Mouse (Mus musculus): ENCODE results near the gene Ahsa1. TPM values are rescaled to one million over a fixed set of nuclear protein-coding genes. Genes with fewer than 3 reads are reported as not detected.

The Ahsa1 gene
- polyA plus RNA-seq, 1 experiment from 2014 or later = 169 TPM

DNA sequence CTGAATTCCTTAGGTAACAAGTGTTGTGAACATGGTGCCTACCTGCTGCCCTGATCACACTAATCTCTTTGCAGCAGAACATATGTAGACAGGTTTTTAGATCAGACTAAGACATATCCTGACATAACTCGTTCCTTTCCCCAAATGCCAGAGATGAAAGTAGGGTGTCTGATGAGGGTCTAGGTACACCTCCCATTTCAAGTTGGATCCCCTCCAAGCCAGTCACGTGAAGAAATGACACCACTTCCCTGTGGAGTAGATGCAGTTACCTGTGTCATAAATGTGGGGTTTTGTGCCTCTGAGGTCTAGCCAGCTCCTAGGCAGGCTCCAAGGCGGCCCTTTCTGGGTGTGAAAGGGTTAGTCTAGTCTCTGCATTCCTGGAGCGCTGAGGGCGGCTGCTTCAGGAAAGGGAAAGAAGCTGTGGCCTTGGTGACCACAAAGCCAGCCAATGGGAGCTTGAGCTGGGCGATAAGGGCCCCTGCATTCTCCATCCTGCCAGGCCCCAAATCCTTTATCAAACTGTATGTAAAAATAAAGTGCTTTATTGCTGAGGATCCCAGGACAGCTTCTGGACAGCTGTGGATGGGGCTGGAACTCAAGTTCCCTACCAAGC is 11.9 kb downstream of the Ahsa1 start:
- WGBS = 24% methylated on average over 6 of the region's 6 CpGs
- Histone ChIP-seq H3K4me2 (replicated peaks) (no peak overlapping the region), H3K27ac (no peak overlapping the region), H3K4me3 (replicated peaks; ENCODE audit: low read length) (no peak overlapping the region), H3K27me3 (ENCODE audit: control insufficient read depth, insufficient read depth, low read length) (no peaks in the 10 kb centered on the region), H3K9me3 (ENCODE audit: control insufficient read depth, low read length) (no peaks in the 10 kb centered on the region), H3K9ac (no peak overlapping the region), H3K4me1 (replicated peaks; ENCODE audit: control insufficient read depth, insufficient read depth, low read length) (no peaks in the 10 kb centered on the region), H3K36me3 (replicated peaks; ENCODE audit: control insufficient read depth, insufficient read depth) (peaks cover 35% of the 10 kb centered on the region)
- ATAC-seq (ENCODE audit: low FRiP score) (no peak), DNase-seq (ENCODE audit: low spot score) (no peak)

DNA sequence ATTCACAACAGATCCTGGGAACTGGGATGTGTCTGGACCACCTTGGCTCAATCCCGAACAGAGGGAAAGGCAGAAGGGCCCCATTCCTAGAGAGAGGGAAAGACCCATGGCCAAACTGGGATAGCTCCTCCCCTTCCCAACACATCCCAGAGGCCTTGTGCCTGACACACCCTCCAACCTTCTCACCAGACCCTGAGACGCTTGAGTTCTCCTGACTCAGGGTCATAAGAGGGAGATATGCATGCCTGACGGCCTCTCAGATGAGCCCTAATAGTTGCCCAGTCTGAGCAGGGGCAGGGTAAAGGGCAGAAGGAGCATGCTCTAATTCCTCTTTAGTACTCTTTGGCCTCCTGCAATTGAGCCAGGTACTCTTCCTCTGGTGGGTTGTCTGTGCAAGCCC is 13.1 kb downstream of the Ahsa1 start:
- Histone ChIP-seq H3K36me3 (replicated peaks; ENCODE audit: control insufficient read depth, insufficient read depth) (peaks cover 23% of the 10 kb centered on the region), H3K4me2 (replicated peaks) (no peak overlapping the region), H3K27me3 (ENCODE audit: control insufficient read depth, insufficient read depth, low read length) (no peaks in the 10 kb centered on the region), H3K4me3 (replicated peaks; ENCODE audit: low read length) (no peak overlapping the region), H3K9ac (no peak overlapping the region), H3K4me1 (replicated peaks; ENCODE audit: control insufficient read depth, insufficient read depth, low read length) (no peaks in the 10 kb centered on the region), H3K27ac (no peak overlapping the region), H3K9me3 (ENCODE audit: control insufficient read depth, low read length) (no peaks in the 10 kb centered on the region)
- DNase-seq (ENCODE audit: low spot score) (no peak), ATAC-seq (ENCODE audit: low FRiP score) (no peak)
- WGBS = 56% methylated on average over 3 of the region's 3 CpGs

DNA sequence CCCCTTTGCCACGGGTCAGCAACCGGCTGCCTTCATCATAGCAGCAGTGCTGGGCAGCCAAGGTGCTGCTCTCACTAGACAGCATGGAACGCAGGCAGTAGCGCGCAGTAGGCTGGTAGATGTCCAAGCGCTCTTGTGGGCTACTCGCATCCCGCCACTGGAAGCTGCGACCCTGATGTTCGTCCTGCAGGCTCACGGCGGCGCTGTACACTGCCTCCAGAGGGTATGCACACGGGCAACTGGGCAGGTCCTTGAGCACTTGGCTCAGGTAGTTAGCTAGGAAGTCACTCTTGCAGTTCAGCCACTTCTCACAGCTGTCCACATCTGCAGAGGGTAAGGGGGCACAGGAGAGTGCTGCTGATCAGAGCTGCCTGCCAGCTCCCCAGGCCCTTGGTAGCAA is 13.6 kb downstream of the Ahsa1 start:
- Histone ChIP-seq H3K27ac (no peak overlapping the region), H3K4me2 (replicated peaks) (no peak overlapping the region), H3K4me1 (replicated peaks; ENCODE audit: control insufficient read depth, insufficient read depth, low read length) (no peaks in the 10 kb centered on the region), H3K27me3 (ENCODE audit: control insufficient read depth, insufficient read depth, low read length) (no peaks in the 10 kb centered on the region), H3K36me3 (replicated peaks; ENCODE audit: control insufficient read depth, insufficient read depth) (peaks cover 18% of the 10 kb centered on the region), H3K4me3 (replicated peaks; ENCODE audit: low read length) (no peak overlapping the region), H3K9ac (no peak overlapping the region), H3K9me3 (ENCODE audit: control insufficient read depth, low read length) (no peaks in the 10 kb centered on the region)
- DNase-seq (ENCODE audit: low spot score) (no peak), ATAC-seq (ENCODE audit: low FRiP score) (no peak)
- 43% methylated on average over 14 of the region's 14 CpGs for WGBS

DNA sequence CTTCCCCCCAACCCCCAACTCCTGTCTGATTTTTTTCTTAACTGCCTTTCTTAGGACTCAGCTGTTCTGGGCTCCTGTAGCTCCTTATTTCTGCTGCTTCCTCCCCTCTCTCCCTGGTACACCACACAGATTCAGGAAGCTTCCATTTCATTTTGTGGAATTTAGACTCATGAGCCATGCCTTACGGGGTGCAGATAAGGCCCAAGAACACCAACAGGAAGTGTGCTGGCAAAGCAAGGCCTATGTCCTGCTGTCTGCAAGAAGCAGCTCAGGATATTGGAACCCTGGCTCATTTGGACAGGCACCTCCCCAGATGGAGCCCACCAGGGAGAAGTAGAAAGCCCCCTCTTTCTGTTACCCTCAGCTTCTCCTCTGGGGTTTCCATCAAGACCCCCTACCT is 15.5 kb downstream of the Ahsa1 start:
- no peak for ATAC-seq (ENCODE audit: low FRiP score)
- Histone ChIP-seq H3K4me1 (replicated peaks; ENCODE audit: control insufficient read depth, insufficient read depth, low read length) (no peaks in the 10 kb centered on the region), H3K36me3 (replicated peaks; ENCODE audit: control insufficient read depth, insufficient read depth) (no peaks in the 10 kb centered on the region), H3K9ac (no peak overlapping the region), H3K27me3 (ENCODE audit: control insufficient read depth, insufficient read depth, low read length) (no peaks in the 10 kb centered on the region), H3K9me3 (ENCODE audit: control insufficient read depth, low read length) (no peaks in the 10 kb centered on the region), H3K27ac (no peak overlapping the region), H3K4me3 (replicated peaks; ENCODE audit: low read length) (no peak overlapping the region), H3K4me2 (replicated peaks) (no peak overlapping the region)
- no peak for DNase-seq (ENCODE audit: low spot score)
- WGBS = 100% methylated on average over 1 of the region's 1 CpGs

DNA sequence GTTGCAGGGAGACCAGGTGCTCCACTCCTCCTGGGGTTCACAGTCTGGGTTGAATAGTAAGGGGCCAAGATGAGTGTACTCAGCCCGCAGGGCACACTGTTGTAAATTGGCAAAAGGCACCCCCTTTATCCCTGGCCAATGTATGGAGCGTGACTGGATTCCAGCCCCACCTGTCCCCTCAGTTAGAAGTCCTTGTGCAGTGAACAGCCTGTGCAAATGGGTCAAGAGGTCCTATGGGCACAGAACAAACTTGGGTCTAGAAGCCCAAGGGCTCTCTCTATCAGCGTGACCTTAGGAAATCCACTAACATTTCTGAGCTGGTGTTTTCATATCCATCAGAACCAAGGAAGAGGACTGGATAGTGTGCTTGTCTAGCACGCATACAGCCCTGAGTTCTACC is 16.5 kb downstream of the Ahsa1 start:
- Histone ChIP-seq H3K4me2 (replicated peaks) (no peak overlapping the region), H3K4me1 (replicated peaks; ENCODE audit: control insufficient read depth, insufficient read depth, low read length) (no peaks in the 10 kb centered on the region), H3K27ac (no peak overlapping the region), H3K36me3 (replicated peaks; ENCODE audit: control insufficient read depth, insufficient read depth) (no peaks in the 10 kb centered on the region), H3K9ac (no peak overlapping the region), H3K27me3 (ENCODE audit: control insufficient read depth, insufficient read depth, low read length) (no peaks in the 10 kb centered on the region), H3K9me3 (ENCODE audit: control insufficient read depth, low read length) (no peaks in the 10 kb centered on the region), H3K4me3 (replicated peaks; ENCODE audit: low read length) (no peak overlapping the region)
- 95% methylated on average over 4 of the region's 4 CpGs for WGBS
- ATAC-seq (ENCODE audit: low FRiP score) (no peak), DNase-seq (ENCODE audit: low spot score) (no peak)

DNA sequence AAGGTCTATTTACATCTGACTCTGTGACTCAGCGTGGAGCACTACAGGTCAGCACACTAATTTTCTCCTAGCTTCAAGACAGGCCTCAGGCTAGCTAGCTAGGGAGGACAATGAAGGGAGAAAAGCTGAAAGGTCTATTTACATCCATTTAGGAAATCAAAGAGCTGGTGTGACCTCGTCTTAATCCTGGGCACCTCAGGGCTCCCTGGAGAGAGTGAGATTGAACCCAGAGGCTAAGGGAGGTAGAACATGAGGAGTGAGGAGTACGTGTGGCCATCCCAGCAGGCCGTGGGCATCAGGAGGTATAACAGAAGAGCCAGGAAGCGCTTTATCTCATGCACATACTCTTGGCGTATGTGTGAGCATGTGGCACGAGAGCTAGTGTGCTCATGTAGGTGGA is 17.4 kb downstream of the Ahsa1 start:
- ATAC-seq (ENCODE audit: low FRiP score) (no peak), DNase-seq (ENCODE audit: low spot score) (no peak)
- Histone ChIP-seq H3K9ac (no peak overlapping the region), H3K4me3 (replicated peaks; ENCODE audit: low read length) (no peak overlapping the region), H3K9me3 (ENCODE audit: control insufficient read depth, low read length) (no peaks in the 10 kb centered on the region), H3K27me3 (ENCODE audit: control insufficient read depth, insufficient read depth, low read length) (no peaks in the 10 kb centered on the region), H3K27ac (no peak overlapping the region), H3K4me2 (replicated peaks) (no peak overlapping the region), H3K4me1 (replicated peaks; ENCODE audit: control insufficient read depth, insufficient read depth, low read length) (no peaks in the 10 kb centered on the region), H3K36me3 (replicated peaks; ENCODE audit: control insufficient read depth, insufficient read depth) (no peaks in the 10 kb centered on the region)
- 66% methylated on average over 7 of the region's 7 CpGs for WGBS

DNA sequence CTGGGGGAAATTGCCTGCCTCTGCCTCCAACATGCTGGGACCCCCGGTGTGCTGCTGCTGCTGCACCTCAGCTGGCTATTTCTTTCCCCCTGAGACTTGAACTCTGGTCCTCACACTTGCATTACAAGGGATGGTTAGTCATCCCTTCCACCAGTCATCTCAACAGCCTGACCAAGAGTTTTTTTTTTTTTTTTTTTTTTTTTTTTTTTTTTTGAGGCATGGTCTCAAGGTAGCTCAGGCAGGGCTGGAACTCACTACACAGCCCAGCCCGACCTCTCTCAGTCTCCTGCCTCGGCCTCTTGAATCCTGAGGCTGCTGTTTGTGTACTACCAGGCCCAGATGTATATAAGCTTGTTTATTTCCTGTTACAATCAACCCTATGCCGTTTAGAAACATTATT is 18.0 kb downstream of the Ahsa1 start:
- no peak for DNase-seq (ENCODE audit: low spot score)

DNA sequence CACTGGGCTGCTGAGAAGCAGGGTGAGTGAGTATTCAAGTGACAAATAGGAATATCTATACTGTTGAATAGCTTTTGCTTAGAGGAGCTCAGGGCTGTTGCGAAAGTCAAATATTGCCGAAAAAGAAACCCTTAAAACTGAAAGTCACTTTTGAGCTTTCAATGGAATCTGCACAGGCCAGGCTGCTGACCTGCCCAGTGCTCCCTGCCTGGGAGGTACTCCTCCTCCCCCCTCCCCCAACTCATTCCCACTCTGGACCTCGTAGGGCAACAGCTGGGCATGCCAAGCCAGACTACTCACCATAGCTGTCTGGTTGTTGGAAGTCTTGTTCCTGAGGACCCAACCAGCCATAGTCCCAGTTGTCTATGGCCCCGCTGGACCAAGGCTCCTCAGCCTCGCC is 18.4 kb downstream of the Ahsa1 start:
- Histone ChIP-seq H3K27ac (no peak overlapping the region), H3K36me3 (replicated peaks; ENCODE audit: control insufficient read depth, insufficient read depth) (no peaks in the 10 kb centered on the region), H3K4me1 (replicated peaks; ENCODE audit: control insufficient read depth, insufficient read depth, low read length) (no peaks in the 10 kb centered on the region), H3K9me3 (ENCODE audit: control insufficient read depth, low read length) (no peaks in the 10 kb centered on the region), H3K9ac (no peak overlapping the region), H3K4me3 (replicated peaks; ENCODE audit: low read length) (no peak overlapping the region), H3K4me2 (replicated peaks) (no peak overlapping the region), H3K27me3 (ENCODE audit: control insufficient read depth, insufficient read depth, low read length) (no peaks in the 10 kb centered on the region)
- DNase-seq (ENCODE audit: low spot score) = no peak
- ATAC-seq (ENCODE audit: low FRiP score) = no peak
- WGBS = 85% methylated on average over 5 of the region's 5 CpGs

More for the DNA sequence above, 18.0 kb downstream of the Ahsa1 start:
- ATAC-seq (ENCODE audit: low FRiP score) = no peak
- WGBS = 84% methylated on average over 4 of the region's 4 CpGs
- H3K9ac ChIP-seq = no peak overlapping the region
- no peaks in the 10 kb centered on the region for H3K9me3 ChIP-seq (ENCODE audit: control insufficient read depth, low read length)
- no peak overlapping the region for H3K4me2 ChIP-seq (replicated peaks)
- H3K27ac ChIP-seq = no peak overlapping the region
- no peaks in the 10 kb centered on the region for H3K27me3 ChIP-seq (ENCODE audit: control insufficient read depth, insufficient read depth, low read length)
- H3K36me3 ChIP-seq (replicated peaks; ENCODE audit: control insufficient read depth, insufficient read depth) = no peaks in the 10 kb centered on the region
- H3K4me1 ChIP-seq (replicated peaks; ENCODE audit: control insufficient read depth, insufficient read depth, low read length) = no peaks in the 10 kb centered on the region
- no peak overlapping the region for H3K4me3 ChIP-seq (replicated peaks; ENCODE audit: low read length)

DNA sequence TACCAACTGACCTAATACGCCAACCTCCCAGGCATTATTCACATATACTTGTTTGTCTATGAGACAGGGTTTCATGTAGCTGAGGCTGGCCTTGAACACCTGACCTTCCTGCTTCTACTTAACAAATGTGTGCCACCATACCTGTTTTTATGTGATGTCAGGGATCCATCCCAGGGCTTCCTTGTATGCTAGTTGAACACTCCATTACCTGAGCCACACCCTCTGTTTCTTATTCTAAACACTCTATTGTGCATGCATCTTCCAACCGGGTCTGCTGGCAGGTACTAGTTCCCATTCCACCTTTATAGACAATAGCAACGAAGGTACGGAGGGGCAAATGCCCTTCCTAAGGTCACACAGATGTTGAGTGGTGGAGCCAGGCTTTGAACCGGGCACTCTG is 22.8 kb downstream of the Ahsa1 start:
- no peak overlapping the region for H3K4me2 ChIP-seq (replicated peaks)
- H3K4me3 ChIP-seq (replicated peaks; ENCODE audit: low read length) = no peak overlapping the region
- no peaks in the 10 kb centered on the region for H3K36me3 ChIP-seq (replicated peaks; ENCODE audit: control insufficient read depth, insufficient read depth)
- H3K4me1 ChIP-seq (replicated peaks; ENCODE audit: control insufficient read depth, insufficient read depth, low read length) = no peaks in the 10 kb centered on the region
- H3K27me3 ChIP-seq (ENCODE audit: control insufficient read depth, insufficient read depth, low read length) = no peaks in the 10 kb centered on the region
- no peak overlapping the region for H3K9ac ChIP-seq
- no peak overlapping the region for H3K27ac ChIP-seq
- 90% methylated on average over 5 of the region's 5 CpGs for WGBS
- H3K9me3 ChIP-seq (ENCODE audit: control insufficient read depth, low read length) = no peaks in the 10 kb centered on the region
- no peak for ATAC-seq (ENCODE audit: low FRiP score)
- no peak for DNase-seq (ENCODE audit: low spot score)

DNA sequence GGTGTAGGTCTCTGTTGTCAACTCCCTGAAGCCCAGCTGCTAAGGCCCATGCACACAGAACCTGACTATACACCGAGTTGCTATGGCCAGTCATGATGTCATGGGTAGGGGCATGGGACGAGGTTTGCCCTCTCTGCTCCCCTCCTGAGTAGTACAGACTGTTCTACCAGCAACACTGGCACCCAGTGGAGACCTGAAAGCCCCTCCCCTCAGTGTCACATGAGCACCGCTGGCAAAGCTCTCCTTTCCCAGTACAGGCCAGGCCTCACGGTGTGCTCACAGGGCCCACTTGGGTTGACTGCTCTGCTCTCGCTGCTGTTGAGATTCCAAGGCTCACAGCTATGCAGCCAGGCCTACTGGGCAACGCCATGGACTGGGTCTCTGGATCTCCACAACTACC is 27.7 kb downstream of the Ahsa1 start:
- no peak for ATAC-seq (ENCODE audit: low FRiP score)
- no peak for DNase-seq (ENCODE audit: low spot score)
- Histone ChIP-seq H3K4me2 (replicated peaks) (no peak overlapping the region), H3K27me3 (ENCODE audit: control insufficient read depth, insufficient read depth, low read length) (peaks cover 1% of the 10 kb centered on the region; the same call in 1 of the 2 replicates), H3K4me1 (replicated peaks; ENCODE audit: control insufficient read depth, insufficient read depth, low read length) (no peaks in the 10 kb centered on the region), H3K9me3 (ENCODE audit: control insufficient read depth, low read length) (no peaks in the 10 kb centered on the region), H3K36me3 (replicated peaks; ENCODE audit: control insufficient read depth, insufficient read depth) (no peaks in the 10 kb centered on the region), H3K9ac (no peak overlapping the region), H3K4me3 (replicated peaks; ENCODE audit: low read length) (no peak overlapping the region), H3K27ac (no peak overlapping the region)
- WGBS = 73% methylated on average over 6 of the region's 6 CpGs

Measured in hindbrain, embryonic 14.5 days (tissue).